Mouse (Mus musculus): ENCODE measurements around the gene Kat2a.

GRCm38 (mm10) chr11:100671049-100671448 is 41.2 kb downstream of the Kat2a start:
- TF ChIP-seq EP300 (IDR thresholded peaks at IDR 0.05; ENCODE audit: low read depth) (no peak), CTCF (IDR thresholded peaks at IDR 0.05; ENCODE audit: low read depth) (no peak)

Measured in liver, embryonic 14.5 days (tissue).